Mouse (Mus musculus) heart, postnatal 4 days (tissue): Measurements from ENCODE around the gene Psmc3. TPM values are rescaled to one million over a fixed set of nuclear protein-coding genes. Genes with fewer than 3 reads are reported as not detected.

Source experiments
- DNase-seq: peaks from one replicate; pipeline ENCODE4 v3.0.0; 2021
- total RNA-seq, 2 experiments: library from RNA; stranded (reverse); gene quantifications; 2 replicates each; pipeline ENCODE4 v1.2.3; 2021

Gene Psmc3
- total RNA-seq, 2 experiments from 2014 or later: 240 to 248 TPM

DNA sequence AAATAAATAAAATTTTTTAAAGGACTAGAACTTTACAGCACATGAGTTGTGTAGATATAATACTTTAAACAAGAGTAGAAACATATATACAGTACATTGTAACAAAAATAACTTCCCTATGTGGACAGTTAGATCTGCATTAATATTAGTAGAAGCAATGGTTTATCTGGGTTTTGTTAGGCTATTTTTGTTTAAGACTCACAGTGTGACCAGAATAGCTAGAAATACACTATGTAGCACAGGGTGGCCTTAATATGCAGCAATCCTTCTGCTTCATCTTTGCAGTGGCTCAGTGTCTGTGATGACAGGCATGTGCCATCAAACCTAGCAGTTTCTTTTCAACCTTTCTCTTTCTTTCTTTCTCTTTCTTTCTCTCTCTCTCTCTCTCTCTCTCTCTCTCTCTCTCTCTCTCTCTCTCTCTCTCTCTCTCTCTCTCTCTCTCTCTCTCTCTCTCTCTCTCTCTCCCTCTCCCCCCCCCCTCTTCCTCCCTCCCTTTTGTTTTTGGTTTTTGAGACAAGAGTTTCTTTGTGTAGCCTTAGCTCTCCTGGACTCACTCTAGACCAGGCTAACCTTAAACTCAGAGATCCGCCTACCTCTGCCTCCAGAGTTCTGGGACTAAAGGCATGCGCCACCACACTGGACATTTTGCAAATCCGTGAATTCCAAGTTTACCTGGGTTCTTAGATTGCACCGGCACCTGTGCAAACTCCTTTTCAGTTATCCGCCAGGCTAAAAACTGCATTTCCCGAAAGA lies 452 bp upstream of the Psmc3 start:
- DNase-seq: no peak

DNA sequence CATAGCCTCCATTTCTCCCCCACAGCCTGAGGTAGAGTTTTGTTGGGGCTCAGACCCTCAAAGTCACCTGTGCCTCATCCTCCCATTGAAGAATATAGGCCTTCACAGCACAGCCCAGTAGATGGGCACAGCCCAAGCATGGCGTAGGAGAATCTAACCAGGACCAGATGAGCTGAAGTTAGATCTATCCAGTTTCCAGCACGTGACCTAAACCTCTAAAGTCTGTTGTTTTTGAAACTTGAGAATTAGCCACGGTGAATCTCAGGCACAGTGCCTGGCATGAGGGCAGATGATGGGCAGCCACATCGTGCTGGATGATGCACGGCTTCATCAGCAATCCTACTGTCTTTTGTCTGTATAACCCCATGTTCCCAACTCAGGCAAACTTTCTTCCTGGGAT lies 4.6 kb downstream of the Psmc3 start:
- no peak for DNase-seq

DNA sequence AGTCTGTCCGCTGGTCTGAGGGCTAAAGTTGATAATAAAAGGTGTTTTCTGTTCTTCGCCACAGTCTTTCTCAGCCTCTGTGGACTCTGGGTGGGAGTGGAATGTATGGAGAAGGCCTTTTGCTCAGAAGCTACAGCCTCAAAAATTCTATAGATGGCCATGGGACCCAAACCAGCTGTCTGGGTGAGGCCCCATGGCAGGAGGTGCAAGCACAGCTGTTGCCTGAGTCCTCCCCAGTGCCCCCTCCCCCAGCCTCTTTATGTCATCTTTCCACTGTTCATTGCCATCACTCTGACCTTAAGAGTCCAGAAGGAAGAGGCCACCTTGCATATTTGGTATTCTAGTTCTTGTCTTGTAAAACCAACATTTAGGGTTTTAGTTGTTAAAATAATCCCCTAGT lies 5.6 kb downstream of the Psmc3 start:
- no peak for DNase-seq

DNA sequence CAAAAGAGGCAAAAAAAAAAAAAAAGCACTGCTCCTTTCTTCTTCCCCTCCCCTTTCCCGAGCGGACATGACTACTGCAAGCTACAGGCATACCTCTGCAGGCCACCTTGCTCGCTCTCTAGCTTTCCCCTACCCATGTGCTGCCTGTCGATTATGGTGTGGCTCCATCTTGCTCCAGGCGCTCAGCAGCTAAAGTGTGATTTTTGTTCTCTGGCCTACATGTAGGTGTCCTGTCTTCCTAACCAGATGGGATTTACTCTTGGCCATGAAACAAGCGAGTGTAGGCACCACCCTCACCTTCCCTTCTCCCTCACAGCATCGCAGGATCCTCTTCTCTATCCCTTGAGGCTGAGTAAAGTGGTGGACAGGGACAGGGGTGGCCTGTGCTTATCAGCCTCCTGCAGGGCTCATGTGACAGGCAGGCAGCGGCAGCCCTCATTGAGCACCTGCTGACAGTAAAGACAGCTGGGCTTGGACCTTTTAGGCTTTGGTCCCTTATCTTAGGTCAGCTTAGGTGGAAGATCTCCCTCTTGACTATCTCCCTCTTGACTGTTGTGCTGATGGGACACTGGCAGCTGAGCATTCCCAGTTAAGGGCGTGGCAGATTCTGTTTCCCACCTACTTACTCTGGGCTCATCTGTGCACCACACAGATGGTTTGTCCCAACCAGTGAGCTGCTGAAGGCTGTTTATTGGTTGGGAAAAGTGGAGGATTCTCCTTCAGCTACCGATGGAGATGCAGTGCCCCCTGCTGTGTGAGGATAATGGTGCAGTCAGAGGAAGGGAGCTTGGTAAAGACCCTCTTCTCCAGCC lies 6.9 kb downstream of the Psmc3 start:
- peak; percentile 76 for DNase-seq

DNA sequence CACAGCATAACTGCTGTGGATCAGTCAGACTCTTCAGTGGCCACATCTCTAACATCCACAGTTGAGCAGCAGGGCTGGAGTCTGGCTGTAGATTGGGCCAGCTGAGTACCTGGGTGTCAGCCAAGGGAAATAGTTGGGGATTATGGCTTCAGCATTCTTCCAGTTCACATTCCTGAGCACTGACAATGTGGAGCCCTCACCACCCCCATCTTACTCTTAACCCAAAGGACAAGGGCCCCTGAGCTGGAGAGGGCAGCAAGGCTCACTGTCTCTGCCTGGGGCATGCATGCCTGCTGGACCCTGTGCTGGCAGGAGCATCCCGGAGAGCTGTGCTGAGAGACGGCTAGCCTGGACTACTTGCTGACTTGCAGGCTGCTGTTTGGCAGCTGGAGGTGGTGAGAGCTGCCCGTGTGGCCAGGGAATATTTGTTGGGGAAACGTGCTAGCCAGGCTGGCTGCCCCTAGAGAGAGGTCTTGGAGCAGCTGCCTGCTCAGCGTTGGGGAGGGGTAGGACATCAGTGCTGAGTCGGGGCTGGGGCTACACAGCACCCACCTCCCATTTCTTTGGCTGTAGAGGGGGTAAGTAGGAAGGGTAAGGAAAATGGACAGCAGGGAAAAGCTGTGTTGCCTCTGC lies 8.2 kb downstream of the Psmc3 start:
- DNase-seq: peak; percentile 75

DNA sequence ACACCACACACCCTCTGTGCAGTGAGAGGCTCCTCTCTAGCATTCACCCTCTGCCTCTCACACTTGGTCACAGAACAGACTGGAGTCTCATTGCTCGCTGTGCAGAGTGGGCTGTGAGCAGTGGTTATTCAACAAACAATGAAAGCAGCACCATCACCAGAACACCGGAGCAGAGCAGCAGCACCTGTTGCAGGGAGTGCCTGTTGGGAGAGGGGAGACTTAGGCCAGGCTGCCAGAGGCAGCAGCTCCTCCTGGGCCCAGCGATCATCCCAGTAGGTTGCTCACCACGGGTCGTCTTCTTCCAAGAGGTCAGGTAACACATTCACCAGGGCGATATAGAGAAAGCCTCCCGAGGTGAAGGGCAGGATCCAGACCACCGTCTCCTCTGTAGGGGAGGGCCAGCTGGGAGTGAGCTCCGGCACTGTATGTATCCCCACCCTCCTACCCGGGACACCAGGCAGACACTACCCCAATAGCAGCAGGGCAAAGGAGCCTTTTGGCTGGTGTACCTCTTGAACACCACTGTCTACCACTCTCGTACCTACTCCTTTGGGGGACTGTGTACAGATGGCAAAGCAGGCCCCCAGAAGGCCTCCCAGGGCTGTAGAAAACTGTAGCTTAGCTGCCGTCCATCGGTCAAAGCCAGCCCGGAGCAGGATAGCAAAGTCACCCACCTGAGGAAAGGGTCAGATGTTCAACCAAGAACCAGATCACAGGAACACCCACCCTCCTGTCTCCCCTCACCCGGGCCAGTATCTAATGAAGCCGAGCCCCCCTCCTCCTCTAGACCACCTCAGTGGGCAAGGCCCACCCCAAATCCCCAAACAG lies 9.2 kb downstream of the Psmc3 start:
- no peak for DNase-seq

DNA sequence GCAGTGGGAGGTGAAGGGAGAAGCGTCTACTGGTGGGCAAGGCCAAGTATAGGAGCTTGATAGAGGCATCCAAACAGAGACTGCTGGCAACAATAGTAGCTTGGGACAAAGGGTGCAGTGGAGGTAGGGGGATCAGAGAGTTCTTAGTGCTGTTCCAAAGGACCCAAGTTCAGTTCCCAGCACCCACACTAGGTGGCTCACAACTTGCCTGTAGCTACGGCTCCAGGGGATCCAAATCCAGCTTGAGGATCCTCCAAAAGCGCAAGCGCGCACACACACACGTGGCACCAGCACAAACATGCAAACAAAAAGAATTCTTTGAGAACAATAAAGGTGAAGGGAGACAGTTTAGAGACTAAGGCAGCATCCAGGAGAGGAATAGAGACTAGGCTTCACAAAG lies 10.4 kb downstream of the Psmc3 start:
- DNase-seq: no peak

DNA sequence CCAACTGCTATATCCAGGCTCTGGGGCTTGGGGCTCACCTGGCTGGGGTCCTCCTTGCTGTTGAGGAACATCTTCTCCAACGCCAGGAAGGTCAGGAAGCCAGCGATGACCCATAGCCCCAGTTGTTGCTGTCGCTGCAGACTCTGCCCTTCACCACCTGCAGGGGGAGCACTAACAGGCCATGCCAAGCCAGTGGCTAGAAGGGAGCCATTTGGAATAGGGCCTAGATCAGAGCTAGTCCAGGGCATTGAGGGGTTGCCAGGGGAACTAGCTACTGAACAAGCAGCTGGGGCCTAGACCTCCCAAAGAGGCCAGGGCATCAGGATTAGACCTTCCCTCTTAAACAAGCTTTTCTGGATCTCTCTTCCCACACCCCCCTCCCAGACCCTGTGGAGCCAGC lies 11.7 kb downstream of the Psmc3 start:
- peak; percentile 52 for DNase-seq

DNA sequence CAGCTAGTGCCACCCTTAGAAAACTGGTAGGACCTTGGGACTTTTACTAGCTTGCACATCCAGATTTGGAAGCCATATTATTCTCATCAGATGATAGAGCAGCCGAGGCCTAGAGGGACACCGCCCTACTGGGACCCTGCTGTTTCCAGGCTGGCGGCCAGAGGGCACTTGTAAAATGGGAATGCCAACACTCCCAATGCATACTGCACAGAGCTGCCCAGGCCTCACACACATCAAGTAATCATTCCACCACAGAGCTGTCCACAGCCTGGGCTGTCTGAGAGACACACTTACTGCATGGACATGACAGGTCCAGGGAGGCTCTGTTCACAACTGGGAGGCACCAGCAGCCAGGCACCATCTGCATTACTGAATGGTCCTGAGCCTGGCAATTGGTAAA lies 12.6 kb downstream of the Psmc3 start:
- DNase-seq: peak; percentile 76

DNA sequence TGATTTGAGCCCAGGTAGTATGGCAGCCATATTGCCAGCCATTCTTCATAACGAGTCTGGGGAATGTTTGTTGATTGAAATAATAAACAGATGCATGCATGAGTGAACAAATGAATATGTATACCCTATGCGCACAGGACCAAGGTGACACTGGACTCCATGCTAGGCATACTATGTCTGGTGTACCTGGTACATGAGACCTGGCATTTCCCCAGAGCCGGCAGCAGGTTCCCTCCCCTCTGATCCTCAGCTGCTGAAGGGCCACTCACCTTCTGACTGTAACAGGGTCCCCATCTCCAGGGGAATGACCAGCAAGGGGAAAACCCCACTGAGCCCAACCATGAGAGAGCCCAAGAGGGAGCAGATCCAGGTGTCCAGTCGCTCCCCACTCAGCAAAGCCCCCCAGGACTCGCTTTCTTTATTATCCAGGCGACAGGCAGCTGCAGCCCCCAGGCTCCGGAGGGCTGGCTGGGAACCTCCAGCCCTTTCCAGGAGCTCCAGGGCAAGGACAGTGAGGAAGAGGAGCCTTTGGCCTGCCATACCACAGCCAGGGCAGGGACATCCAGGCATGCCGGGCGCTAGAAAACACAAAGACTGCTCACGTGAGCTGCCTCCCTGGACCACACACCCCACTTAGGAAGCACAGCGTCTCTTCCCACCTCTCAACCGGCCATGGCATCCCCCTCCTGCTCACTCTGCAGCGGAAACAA lies 14.5 kb downstream of the Psmc3 start:
- no peak for DNase-seq

DNA sequence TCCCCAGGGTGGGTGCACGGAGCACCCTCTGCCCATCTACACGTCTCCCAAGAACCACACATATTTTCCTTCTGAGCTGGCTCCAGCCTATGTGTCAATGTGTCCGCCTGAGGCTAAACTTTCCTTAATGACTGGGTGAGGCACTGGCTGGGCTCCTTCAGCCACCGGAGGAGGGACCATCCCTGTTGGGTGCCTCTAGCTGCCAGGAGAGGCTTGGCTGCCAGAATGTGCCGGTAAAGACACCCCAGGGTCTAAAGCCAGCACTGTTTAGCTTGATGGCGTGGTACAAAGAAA lies 15.0 kb downstream of the Psmc3 start:
- no peak for DNase-seq

DNA sequence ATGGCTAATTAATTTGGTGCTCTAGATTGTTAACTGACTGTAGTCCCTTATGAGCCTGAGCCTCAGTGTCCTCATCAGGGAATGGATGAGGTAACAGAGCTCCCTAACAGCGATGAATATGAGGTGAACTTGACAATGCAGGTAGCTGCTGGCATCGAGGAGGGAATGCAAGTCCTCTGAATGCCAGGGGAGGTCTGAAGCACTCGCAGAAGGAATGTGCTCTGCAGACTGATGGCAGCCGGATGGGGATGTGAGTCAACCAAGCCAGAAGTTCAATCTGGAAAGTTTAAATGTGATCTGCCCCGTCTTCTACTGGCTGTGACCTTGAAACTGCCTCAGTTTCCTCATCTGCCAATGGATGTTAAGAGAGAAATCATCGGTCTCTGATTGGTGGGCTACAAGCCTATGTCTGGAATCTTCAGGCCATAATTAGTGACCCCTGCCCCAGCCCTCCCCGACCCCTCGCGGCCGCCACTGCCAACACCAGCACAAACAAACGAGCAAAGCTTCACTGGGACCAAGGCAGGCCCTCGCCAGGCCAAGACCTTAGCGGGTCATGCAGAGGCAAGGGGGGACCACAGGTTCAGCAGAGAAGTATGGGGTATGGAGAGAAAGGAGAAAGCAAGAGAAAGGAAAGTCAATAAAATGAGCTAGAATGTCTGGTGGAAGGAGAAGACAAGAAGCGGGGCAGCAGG lies 15.6 kb downstream of the Psmc3 start:
- DNase-seq: peak; percentile 38

DNA sequence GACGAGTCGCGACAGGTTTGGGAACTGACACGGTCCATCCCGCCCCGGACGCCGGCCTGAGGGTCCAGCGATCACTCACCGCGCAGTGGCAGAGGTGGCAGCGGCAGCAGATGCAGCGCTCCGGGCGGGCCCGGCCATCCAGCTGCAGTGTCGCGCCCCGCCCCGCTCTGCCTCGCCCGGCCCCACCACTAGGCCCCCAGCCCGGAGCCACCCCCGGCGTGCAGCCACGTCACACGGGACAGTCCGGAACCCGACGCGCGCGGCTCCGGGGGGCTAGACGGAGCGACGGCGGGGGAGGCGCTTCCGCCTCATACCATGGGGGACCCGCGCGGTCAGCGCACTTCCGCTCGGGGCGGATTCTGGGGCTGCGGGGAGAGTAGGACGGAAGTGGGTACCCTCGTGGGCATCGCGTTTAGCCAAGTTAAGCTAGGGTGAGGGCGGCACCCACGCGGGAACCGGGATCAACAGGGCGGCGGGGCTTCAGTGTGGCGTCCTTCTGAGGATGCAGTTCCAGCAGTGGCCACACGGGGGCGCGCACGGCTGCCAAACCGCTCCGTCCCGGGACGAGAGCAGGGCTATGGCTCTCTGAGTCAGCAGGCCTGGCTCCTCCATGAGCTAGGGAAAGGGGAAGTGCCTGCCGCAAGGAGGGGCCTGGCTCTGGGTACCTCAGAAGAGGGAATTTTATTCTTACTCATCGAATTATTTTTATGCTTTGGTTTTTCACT lies 16.4 kb downstream of the Psmc3 start, which contains the start of gene Slc39a13:
Gene Slc39a13 (minus strand): TSS at position 342 of the 725 bp plus-strand sequence.
- DNase-seq: peak; percentile 98

DNA sequence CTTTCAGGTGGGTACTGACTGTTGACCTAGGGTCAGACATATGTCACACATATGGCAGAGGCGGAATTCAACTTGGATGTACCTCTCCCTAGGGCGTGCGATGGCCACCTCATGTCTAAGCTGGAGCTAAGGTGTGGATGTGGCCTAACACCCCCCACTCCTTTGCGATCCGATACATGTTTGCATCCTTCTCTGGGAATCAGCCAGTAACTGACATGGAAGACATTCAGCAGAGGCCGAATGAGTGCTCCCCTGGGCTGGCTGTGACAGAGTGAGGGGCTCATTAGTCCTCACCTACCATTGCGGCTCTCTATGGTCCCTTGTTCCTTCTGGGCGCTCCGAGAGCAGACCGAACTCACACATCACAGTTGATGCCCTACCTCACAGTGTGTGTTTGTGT lies 17.2 kb downstream of the Psmc3 start:
- no peak for DNase-seq

DNA sequence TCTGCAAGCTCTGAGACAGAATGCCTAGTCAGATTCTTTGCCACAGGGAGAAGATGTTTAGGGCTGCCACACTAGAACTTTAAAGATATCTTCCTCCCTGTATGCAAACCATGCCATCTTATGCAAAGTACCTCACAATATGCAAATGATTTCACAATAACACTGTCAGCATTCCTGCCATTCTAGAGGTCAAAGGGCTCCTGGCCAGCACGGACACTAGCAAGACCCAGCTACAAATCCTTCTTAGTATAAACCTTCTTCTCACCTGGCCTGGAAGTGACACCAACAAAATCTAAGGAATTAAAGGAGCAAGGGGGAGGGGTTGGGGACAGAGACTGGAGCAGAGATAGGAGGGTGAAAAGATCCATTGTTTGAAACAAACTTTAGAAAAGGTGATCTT lies 18.3 kb downstream of the Psmc3 start:
- no peak for DNase-seq

DNA sequence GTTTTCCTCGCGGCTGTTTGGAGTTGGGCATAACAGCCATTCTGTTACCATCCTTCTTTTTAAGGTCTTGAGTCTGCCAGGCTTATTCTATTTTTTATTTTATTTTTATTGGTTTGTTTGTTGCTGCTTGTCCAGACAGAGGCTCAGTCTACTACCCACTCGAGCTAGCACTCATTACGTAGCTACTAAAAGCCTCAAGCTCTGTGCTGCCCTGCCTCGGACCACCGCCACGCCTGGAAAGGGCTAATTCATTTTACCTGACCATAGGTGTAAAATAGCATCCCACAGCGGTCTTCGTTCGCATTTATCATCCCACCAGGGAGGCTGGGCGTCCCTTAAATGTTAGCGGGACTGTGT lies 24.1 kb downstream of the Psmc3 start:
- no peak for DNase-seq

DNA sequence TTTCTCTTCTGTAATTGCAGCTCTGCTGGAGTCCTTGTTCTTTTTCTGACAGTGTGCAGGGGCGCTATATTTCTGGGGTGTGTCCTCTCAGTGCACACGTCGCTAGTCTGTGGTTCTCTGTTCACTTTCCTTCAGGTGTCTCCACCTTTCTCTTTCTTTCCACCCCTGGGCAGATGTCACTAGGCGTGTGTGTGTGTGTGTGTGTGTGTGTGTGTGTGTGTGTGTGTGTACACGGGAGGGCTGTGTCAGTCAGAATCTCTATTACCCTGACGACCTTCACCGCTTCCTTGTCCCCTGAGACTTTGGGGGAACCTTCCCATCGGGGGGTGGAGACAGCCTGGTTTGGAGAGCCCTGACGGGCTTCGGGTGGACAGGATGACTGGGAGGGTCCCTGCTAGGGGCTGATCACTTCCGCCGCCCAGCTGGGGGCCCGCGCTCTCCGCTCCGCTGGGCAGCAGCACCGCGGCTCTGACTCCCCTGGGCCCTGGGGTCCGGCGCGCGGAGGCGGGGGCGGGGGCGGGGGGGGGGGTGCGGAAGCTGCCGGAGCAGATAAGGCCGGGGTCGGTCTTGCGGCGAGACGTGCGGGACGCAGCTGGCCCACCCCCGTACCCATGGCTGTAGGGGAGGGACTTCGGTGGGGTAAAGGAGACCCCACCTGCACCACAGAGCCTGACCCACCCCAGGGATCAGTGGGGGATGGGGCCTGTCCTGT lies 24.7 kb downstream of the Psmc3 start:
- peak; percentile 35 for DNase-seq

DNA sequence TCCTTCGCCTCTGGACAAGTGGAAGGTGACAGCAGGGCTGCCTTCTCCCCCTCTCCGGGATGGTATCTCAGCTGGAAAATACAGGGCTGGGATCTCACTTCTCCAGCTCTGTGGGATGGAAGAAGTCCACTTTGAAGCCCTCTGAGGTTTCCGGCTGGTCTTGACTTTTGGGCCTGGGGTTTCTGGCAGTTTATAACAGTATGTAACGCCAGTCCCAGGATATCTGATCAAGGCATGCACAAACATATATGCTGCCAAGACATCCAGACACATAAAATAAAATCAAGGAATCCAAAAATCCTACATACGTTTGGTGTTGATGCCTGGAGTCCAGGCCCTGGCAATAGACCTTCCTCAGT lies 25.2 kb downstream of the Psmc3 start:
- no peak for DNase-seq

DNA sequence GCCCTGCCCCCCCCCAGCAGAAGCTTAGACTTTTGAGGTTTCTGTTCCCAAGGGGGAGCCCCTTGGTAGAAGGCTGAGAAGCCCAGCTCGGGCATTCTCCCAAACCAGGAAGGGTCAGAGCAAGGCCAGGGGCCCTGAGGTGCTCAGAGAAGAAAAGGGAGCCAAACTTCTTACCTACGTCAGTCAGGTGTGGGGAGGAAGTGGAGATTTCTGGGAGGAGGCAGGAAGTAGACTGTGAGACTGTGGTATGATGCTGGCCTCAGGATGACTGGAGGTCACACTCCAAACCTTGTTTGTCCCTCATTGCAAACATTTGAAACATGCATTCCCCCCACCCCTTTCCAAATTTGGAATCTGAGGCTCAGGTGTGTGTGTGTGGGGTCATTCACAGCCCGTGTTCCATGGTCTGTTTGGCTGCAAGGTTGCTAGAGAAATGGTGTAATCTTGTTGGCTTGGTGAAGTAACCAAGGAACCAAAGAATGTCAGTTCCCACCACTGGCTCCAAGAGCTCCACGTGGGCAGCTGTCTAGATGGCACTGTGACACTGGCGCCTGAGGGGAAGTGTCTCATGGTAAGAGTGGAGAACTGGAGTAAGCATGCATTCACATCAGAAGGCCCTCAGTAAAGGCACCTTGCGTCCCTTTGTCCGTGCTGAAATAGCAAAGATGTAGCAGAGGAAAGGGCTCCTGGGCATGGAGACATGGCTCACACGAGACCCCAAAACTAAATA lies 27.1 kb downstream of the Psmc3 start:
- no peak for DNase-seq
